Mouse (Mus musculus): ENCODE results near the gene Npc1l1.

GRCm38 (mm10) chr11:6199410-6200086 lies 30.4 kb downstream of the Npc1l1 start, which contains the start of gene A730071L15Rik:
- TF ChIP-seq GATA2 (IDR thresholded peaks at IDR 0.05; ENCODE audit: borderline replicate concordance, low read depth, low read length) (no peak), TAL1 (conservative IDR thresholded peaks at IDR 0.05; ENCODE audit: low read depth, low read length) (no peak), CTCF (IDR thresholded peaks at IDR 0.05; ENCODE audit: low read depth, low read length) (no peak)

Data from G1E (cell line).